Mouse (Mus musculus): ENCODE results near the gene Ilf3.

DNA sequence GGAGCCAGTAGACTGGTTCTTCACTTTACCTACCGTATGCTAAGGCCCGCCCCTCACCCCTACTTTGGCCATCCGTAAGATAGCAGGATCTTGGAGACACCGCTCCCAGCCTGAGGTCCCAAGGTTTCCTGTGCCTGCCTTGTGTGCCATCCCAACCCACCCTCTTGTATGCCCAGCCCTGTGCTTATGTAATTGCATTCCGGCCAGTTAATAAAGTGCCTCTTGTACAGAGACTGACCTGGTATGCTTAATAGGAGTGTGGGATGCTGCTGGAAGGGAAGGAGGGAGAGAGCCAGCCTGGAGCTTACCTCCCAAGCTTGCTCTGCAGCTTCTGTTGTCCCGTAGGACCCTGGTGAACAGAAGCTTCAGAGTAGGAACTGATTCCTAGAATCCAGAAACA lies 12.9 kb upstream of the Ilf3 start:
- no peak for TF ChIP-seq CTCF (IDR thresholded peaks at IDR 0.05; ENCODE audit: extremely low read depth, insufficient read length, insufficient replicate concordance, low read depth, low read length)
- no peak for TF ChIP-seq POLR2A (IDR thresholded peaks at IDR 0.05; ENCODE audit: low read depth, low read length)
